Mouse (Mus musculus) bone marrow macrophage, adult 2 months (primary cell): ENCODE data around the gene Inppl1.

Source experiments
- CTCF ChIP-seq: IDR thresholded peaks from 2 replicates; pipeline ENCODE4 v1.5.1; 2012; ENCODE audit warnings: low read depth, mild to moderate bottlenecking, low read length, moderate library complexity
- POLR2A ChIP-seq: IDR thresholded peaks from 2 replicates; pipeline ENCODE4 v1.6.1; 2012; ENCODE audit warnings: mild to moderate bottlenecking, low read depth, low read length, borderline replicate concordance

GRCm38 (mm10) chr7:101820295-101821030 lies 17.6 kb downstream of the Inppl1 start:
- no peak for TF ChIP-seq CTCF
- TF ChIP-seq POLR2A: no peak
